Mouse (Mus musculus): Measurements from ENCODE around the gene Dlg5.

DNA sequence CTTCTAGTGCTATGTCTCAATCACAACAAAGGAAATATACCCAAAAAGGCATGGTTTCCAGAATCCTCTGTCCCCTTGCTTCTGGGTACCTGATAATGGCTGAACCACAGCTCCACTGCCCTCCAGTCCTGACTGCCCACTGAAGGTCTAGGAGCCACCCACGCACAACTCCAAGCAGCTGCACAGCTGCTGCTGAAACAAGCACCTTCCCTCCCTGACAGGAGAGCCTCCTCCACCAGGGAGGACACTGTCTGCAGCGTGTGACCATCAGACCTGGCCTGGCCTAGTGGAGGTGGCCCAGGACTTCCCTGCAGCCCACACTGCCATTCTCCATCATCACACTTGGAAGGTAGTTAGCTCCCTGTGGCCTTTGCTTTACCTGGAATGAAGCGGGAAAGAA lies 23.4 kb downstream of the Dlg5 start:
- no peak for TF ChIP-seq CTCF (IDR thresholded peaks at IDR 0.05)
- TF ChIP-seq EP300 (IDR thresholded peaks at IDR 0.05) = no peak
